Mouse (Mus musculus) urinary bladder, postnatal 25 days (tissue): ENCODE measurements around the gene Fam84b.
"Not testable (repeated sequence)": the region's sequence is repeated elsewhere in the genome, so short reads cannot be mapped to it uniquely, and the experiment has no call there.

Experiments
- DNase-seq: peaks from one replicate; pipeline ENCODE4 v3.0.0; 2022; ENCODE audit warnings: low spot score

Gene Fam84b

DNA sequence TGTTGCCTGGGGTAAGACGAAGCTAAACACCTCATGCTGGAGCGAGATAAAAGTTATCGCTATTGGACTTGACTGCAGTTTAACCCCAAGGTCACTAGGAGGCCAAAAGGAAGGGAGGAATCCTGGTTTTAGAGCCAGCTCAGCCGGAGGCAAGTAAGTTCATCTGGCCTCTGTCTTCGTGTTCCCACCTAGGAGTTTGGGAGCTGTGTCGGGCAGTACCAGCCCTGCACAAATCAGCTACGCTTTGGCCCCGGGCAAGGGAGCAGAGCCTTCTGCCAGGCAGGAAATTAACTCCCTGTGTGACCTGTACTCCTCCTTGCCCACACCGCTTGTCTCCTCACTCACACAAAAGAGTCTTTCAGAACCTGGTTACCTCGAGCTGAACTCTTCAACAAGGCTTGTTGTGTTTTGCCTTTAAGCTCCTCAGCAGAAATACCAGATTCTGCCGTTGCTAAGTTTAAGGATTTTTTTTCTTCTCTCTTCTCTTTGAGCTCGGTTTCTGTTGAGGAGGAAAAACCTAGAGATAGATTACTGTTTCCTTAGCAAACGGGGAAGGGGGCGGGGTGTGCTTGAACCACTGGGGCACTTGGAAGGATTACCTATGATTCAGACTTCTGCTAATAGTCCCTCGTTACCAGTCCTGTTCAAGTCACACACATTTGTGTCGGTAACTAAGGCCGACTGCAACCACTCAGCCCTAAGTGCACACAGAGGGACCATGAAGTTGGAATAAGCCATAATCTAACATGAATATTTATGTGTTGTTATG is at the start of gene Fam84b:
Gene Fam84b (minus strand): TSS at position 548 of the 769 bp plus-strand sequence.
- DNase-seq, result no peak

DNA sequence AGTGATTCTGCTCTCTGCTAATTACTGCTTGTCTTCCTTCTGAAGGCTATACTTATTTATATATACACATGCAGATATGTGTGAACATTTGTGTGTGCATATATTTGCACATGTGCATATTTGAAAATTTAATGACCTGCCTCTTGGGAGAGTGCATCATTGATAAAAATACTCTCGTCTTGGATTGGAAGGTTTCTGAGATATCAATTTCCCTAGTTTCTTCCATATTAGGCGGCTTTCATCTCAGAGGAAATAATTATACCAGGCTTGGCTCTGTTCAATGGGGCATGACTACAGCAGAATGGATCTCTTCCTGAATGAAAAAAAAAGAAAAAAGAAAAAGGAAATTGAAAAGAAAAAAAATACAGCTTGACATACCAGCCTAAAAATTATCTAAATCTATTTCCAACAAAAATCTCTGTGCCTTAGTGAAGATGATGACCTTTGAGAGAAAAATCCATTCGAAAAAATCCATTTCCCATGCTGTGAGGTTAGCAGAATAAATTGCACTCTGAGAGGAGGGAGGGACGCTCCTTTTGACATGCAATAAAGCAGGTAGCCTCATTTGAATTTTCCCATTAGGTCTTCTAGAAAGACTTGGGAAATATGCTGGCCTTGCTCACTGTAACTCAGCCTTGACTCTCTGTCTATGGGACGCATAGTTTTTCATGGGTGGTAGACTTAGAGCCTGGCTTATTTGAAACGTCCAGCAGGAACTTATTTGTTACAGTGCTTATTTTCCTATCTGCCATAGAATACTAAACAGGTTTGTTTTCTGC is 44.8 kb upstream of the Fam84b start:
- DNase-seq, result no peak

DNA sequence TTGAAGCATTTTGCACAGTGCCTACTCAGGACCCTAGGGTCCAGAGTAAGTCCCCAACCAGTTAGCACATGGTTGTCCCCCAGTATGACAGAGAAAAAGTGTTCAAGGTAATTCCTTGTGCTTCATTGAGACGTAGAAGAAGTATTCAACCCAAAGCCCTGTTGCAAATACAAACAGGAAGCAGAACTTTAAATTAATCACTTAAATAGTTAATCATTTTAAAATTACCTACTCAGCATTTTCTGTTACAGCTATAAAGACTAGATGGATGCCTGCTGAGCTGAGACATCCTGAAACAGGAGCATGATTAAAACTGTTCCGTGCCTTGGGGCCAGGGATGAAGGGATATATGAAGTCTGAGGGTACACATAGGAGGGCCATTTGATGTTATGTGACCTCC is 42.5 kb upstream of the Fam84b start:
- no peak for DNase-seq

DNA sequence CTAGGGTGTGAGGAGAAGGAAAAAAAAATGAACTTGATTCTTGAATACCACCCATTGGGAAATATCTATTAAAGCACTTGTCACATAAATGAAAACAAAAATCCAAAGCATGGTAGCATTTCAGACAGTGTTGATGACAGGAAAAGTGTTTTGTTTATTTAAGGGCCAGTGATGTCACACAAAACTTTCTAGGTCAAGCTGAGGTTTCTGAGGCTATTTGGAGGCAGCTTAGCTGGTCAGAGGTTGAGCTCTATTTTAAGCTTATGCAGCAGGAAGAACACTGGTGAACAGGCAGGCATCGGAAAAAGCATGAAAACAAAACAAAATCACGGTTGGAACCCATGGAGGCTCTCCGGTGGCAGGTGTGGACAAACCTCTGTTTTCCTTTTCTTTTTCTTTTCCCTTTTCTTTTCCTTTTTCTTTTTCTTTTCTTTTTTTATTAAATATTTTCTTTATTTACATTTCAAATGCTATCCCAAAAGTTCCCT is 39.4 kb upstream of the Fam84b start:
- DNase-seq, result no peak

DNA sequence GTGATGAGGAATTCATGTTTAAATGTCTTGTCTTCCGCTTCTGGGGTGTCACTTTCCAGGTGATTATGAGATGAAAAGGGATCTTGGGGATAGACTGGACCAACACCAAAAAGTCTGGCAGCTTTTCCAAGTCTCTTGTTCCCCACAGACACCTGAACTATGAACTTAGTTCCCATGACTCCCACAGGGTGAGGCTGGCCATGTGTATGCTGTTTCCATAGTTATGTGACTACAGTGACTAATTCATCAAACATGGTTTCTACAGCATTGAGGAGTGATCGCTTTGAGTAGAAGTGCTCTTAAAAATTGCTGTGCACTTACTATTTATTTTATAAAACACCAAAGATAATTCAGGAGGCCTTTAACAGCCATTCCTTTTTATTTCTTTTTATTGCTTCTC is 35.1 kb upstream of the Fam84b start:
- DNase-seq, result no peak

DNA sequence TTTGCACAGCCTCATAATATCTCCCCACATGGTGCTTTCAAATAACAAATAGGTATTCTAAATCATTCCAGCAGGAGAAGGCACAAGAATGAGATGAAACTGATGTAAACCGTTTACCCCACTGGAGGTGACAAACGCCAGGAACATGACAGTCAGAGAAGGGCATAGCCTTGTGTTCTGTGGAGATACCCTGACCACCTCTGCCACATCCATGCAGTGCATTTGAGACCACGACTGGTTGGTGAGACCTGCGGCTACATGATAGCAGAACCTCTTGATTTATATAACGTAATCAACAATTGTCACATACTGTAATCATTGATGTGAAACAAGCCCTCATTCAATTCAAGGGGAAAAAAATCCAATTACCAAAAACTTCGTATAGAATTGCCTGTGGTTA is 22.1 kb upstream of the Fam84b start:
- DNase-seq, result no peak

DNA sequence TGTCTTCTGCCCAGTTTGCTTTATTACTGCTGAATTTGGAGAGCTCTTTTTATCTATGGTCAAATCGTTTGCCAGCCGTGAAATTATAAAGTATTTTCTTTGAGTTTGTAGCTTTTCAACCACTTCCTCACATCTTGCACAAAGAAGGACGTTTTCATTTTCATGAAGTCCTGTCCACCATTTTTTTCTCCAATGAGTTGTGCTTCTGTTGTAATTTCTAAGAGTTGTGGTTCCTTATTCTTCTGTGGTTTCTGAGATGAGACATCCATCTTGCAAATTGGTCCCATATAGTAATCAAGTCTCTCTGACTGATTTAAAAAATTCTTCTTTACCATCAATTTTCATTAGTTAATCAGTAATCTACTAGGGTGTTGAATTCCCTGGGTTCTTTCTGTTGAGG is 8.8 kb upstream of the Fam84b start:
- DNase-seq, result no peak

DNA sequence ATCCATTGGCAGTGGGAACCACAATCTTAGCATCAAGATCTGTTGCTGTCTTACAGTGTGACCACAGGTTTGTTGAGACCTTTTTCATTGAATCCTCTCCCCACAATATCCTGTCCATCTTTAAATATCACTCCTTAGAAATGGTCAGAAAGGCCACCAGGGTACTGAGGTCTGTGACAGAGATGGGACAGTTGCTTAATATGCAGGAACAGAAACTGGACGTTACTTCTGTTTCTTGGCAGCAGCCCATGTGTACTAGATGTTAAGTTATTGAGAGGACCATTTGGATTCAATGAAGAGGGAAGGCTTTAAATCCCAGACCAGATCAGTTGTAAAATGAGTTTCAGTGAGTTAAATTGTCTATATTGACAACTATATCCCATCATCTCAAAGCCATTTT is 1.5 kb upstream of the Fam84b start:
- no peak for DNase-seq

DNA sequence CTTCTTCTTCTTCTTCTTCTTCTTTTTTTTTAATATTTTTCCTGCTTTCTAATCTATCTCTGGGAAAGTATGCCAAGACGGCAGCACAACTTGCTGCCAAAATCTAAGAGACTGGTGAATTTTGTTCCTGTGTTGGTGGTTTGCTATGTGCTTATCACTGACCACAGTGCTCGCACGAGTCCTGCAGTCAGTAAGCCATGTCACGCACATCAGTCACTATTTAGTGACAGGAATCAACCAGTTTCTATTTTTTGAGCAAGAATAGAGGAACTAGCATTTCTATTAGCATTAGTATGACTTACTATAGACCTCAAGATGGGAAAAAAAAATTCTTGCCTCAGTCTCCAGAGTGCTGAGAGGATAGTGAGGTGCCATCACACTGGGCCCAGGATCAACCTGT is 573 bp upstream of the Fam84b start:
- DNase-seq, result no peak

DNA sequence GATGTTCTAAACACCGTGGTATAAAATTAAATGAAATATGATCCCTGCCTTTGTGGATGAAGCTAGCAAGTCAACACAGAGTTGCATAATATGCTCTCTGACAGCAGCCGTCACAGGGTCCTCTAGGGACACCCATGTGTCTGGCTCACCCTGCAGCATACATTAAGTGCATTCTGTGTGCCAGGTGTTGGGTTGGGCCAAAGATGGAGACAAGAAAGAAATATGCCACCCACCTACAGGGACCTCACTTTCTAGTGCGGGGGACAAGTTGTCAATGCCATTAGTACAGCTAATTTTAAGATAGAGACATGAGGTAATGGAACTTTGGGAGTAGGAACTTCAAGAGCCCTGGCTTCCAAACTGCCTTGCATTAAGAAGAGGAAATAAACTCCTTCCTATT is 4.9 kb downstream of the Fam84b start:
- DNase-seq, result no peak

DNA sequence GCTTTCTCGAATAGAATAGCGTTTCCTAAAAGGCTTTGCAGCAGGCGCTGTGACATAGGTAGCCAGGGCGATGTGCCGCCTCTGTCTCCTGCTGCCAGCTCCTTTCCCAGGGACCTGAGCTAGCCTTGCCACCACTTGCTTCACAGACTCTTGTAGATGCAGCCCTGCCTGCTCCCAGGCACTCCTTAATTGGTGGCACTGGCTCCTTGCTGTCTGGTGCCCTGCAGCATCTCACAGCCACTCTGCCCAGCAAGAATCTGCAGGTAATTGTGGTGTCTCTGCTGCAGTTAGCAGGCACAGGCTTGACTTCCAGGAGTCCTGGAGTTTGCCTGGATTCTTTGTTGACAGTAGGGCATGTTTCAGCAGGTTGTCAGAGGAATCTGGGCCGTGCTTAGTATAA is 7.3 kb downstream of the Fam84b start:
- no peak for DNase-seq

DNA sequence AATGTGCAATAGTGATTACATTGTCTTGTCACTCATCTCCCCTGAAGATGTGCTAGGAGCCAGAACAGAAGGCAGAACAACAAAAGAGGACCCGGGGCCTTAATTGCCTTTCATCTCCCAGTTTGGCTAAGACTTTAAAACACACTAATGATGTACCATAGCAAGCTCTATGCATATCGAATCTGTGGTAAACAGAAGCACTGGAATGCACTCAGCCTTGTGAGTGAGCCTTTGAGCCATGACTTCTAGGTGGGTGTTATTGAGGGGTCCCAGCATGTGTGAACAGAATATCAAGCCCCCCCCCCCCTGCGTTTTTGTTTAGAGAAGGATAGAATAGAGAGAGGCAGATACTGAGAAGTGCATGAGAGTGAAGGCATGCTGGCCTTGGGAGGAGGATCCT is 7.7 kb downstream of the Fam84b start:
- no peak for DNase-seq

DNA sequence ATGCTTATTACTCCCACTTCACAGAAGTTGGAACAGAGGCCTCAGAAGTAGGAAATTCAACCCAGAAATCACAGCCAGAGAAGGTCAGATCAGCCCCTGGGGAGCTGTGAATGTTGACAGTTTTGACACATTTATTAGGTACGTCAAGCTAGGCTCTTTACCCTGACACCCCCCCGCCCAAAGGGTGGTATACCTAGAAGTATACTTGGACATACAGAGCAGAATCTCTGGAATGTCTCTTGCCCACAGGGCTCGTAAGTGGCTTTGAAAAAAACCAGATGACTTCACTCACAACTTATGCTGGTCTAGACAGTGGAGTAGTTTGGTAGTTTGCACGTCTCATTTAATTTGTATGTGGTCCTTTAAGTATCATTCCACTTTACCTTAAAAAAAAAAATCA is 11.8 kb downstream of the Fam84b start:
- DNase-seq, result no peak

DNA sequence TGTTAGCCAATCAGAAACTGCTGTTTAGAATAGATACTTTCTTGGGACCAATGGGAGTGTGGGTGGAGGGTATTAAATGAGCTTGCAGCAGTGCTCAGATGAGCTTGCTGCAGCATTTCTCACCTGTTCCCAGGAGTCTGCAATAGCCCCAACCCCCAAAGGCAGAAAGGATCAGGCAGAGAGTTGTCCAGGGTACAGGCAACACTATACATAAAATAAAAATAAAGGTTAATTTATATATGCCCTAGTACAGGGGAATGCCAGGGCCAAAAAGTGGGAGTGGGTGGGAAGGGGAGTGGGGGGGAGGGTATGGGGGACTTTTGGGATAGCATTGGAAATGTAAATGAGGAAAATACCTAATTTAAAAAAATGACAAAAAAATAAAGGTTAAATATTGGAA is 12.3 kb downstream of the Fam84b start:
- DNase-seq, result not testable (repeated sequence)

DNA sequence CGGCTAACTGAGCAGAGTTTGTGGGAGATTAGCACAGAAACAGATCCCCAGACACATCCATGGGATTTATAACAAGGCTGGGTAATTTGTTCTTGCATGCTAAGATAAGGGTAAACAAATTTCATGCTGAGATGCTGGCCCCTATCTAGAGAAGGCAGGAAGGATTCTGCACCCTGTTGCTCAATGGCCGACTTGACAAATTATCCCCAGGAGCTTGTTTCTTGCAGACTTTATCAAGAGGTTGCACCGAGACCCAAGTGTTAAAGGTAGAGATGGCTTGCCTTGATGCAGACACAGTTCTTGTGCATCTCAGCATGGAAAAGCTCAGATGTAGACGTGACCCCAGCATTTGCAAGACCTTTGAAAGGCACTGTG is 13.3 kb downstream of the Fam84b start:
- DNase-seq, result no peak

DNA sequence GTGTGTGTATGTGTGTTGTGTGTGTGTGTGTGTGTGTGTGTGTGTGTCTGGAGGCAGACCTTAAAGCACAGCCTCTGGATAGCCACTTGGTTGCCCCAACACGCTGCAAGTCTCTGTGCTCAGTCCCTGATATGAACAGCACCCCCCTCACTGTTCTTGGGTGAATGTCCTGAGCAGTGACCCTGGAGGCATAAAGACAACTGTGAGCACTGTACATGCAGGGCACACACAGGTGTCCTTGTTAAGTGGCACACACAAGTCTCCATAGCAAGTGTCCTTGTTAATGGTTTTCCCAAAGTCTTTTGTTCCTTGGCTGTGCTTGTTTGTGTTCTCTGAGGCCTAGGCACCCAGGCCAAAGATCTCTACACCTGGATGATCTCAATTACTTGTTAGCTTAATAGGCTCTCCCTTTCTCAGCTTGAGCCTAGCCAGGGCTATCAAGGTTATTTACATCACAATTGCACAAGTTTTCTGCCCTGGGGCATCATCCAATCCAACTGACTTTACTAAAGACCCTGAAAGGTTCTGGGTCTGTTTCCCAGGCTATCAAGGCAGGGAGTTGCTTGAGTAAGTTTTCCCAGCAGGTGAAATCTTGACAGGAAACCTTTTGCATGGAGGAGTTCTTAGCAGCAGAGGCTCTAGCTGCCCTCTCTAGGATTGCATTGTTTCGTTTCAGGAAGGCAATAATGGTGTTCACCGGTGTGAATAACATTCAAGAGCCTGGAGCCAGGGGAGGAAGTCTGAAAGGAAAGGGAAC is 13.9 kb downstream of the Fam84b start:
- no peak for DNase-seq

DNA sequence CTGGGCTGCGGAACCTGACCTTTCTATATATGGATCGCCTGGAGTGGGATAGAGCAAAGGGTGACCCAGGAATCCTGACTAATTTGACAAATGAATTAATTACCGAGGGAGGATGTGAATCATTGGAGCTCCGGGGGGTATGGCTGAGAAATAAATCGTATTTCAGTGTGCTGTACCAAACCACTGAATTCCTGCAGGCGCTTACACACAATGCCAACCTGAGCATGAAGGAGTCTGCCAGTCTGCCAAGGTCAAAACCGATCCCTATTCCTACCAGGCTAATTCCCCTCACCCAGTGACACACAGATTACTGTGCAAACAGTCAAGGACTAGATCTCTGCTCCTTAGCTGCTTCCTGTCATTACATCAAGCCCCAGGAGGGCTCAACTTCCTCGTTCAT is 15.4 kb downstream of the Fam84b start:
- DNase-seq, result no peak

DNA sequence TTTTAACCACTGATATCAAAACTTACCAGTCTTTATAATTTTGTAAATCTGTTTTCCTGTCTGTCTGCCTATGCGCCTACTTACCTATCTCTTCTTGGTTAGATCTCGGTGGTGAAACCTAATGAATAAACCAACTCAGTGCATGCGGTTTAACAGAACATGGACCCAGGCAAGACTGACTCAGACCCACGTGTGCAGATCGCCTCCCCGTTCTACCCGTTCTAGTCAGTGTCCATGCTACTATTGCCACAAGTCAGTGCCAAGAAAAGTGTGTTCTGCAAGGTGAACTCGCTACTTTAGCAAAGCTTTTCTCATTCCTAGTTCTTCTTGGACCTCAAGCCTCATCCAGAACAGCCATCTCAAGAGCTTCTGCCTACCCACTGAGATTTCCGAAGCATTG is 15.9 kb downstream of the Fam84b start:
- DNase-seq, result no peak

DNA sequence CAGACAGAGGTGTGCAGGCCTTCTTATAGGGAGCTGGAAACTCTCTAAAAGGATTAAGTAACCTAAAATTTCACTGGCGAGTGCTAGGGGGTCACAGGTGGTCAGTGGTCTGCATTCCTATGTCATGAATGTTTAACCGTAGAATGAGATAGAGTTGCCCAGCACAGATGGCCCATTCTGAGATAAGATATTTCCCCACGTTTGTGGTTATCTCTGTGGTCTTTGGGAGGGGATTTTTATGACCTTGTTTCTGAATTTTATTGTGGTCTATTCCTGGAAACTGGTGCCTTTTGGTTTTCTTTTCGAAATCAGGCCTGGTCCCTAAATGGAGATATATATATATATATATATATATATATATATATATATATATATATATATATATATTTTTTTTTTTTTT is 17.3 kb downstream of the Fam84b start:
- no peak for DNase-seq

DNA sequence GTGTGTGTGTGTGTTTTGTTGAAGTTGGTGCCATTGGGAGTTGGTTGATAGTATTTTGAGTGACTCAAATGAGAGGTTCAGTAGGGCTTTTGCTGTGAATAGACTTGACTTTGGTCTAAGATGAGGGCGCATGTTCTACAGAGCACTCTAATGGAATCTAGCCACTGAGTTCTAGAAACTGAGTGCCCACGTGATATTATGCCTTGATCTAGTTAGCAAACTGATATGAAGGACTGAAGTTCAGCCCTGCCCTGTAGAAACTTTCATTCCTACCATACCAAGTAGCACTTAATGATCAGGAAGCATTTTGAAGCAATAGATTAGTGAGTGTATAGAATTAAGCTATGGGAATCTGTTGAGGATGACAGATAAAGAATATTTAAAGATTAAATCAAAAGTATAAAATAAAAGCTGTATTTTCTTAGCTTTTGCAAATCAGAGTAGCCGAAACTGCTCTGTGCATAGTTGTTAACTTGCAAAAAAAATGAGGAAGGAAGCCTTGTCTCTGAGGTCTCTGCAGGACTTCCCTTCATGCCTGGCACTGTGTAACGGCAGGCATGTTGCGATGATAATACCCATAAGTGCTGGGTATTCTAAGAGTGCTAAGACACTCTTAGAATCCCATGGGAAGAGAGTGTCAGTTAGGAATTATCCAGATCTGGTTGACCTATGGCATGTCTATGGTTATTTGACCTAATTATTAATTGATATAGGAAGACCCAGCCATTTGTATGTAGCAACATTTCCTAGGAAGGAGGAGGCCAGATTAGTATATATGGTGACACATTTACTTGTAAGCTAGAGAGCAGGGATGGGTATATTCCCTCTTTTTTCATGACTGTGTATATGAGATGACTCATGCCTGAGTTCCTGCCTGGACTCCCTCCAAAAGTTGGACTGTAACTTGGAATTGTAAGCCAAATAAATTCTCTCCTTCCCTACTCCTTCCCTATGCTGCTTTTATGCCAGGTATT is 18.7 kb downstream of the Fam84b start:
- no peak for DNase-seq

DNA sequence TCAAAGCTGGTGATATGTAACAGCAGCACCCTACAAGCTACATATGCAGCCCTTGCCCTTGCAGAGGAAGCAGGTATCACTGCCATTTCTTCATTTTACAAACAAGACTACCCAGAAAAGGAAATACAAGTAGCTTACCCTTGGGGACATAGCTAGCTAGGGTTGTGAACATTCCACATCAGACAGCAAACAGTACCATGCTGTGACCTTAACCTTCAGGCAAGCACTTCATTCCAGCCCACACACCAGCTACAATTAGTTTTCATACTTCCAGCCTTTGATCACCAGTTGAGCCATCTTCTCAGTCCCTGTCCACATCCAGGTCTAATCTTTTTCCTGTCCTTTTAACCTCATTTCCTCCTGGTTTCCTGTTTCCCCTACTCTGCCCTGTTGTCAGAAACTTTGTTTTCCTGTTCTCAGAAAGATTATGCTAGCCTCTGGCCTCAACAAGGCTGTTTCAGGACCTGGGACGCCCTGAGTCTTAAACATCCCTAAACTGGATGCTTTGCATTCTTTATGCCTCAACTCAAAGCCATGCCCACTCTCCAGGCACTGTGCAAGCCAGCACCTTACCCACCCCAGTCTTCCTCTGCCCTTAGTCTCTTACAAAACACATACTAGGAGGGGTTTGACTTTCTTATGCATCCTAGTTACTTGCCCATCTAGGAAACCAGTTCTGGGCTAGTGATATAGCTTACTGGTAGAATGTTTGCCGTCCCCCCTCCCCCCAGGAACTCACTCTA is 19.9 kb downstream of the Fam84b start:
- no peak for DNase-seq
